Mouse (Mus musculus) MN1 (cell line): Measurements from ENCODE around the gene Cdc34b.

ENCODE experiments used
- DNase-seq: peaks from one replicate; pipeline ENCODE4 v3.0.0-alpha.2; 2016; ENCODE audit warnings: low spot score

The Cdc34b gene

GRCm38 (mm10) chr11:94735746-94736145 lies 5.8 kb upstream of the Cdc34b start:
- DNase-seq, result no peak

GRCm38 (mm10) chr11:94752946-94753713 lies 11.5 kb downstream of the Cdc34b start:
- no peak for DNase-seq

- DNase-seq, result no peak
These were observed 18.3 kb downstream of the Cdc34b start for GRCm38 (mm10) chr11:94759916-94760315.

- no peak for DNase-seq
These were observed 18.8 kb downstream of the Cdc34b start for GRCm38 (mm10) chr11:94760364-94760763.

- no peak for DNase-seq
These were observed 19.2 kb downstream of the Cdc34b start for GRCm38 (mm10) chr11:94760799-94761198.

- DNase-seq, result no peak
These were observed 20.7 kb downstream of the Cdc34b start for GRCm38 (mm10) chr11:94762281-94762680.

GRCm38 (mm10) chr11:94762775-94763174 lies 21.2 kb downstream of the Cdc34b start:
- no peak for DNase-seq

- DNase-seq, result no peak
These were observed 25.7 kb downstream of the Cdc34b start for GRCm38 (mm10) chr11:94767241-94767640.

GRCm38 (mm10) chr11:94772363-94773055 lies 30.9 kb downstream of the Cdc34b start:
- no peak for DNase-seq

- DNase-seq, result no peak
These were observed 32.3 kb downstream of the Cdc34b start for GRCm38 (mm10) chr11:94773851-94774250.

GRCm38 (mm10) chr11:94774887-94775497 lies 33.4 kb downstream of the Cdc34b start:
- no peak for DNase-seq

- DNase-seq, result no peak
These were observed 41.0 kb downstream of the Cdc34b start, which contains the start of gene Tmem92 for GRCm38 (mm10) chr11:94782603-94783002. TSS of gene Tmem92 (minus strand) at chr11:94782703.

GRCm38 (mm10) chr11:94785247-94785646 lies 43.7 kb downstream of the Cdc34b start:
- DNase-seq, result no peak

GRCm38 (mm10) chr11:94791700-94792099 lies 50.1 kb downstream of the Cdc34b start:
- DNase-seq, result no peak
